Mouse (Mus musculus) lung, embryonic 16.5 days (tissue): ENCODE data around the gene Oosp2. TPM values are rescaled to one million over a fixed set of nuclear protein-coding genes. Genes with fewer than 3 reads are reported as not detected.

Source experiments
- ATAC-seq: fragments of 200-750 bp; cut with Nextera tagmentation; 2 replicates; pipeline ENCODE4 v1.8.0; 2017; ENCODE audit warnings: low read depth, mild to moderate bottlenecking, moderate library complexity
- H3K27ac ChIP-seq: fragments of 300-500 bp; sonication (generic); 2 replicates; pipeline ENCODE4 v1.5.1; 2014; ENCODE audit warnings: mild to moderate bottlenecking, control low read depth, low read length
- H3K27me3 ChIP-seq: fragments of 300-500 bp; sonication (generic); 2 replicates; pipeline ENCODE4 v1.6.1; 2014; ENCODE audit warnings: low read depth, low read length, mixed read lengths; ENCODE audit not compliant: control insufficient read depth, insufficient read depth
- H3K36me3 ChIP-seq: fragments of 300-500 bp; sonication (generic); 2 replicates; pipeline ENCODE4 v1.6.1; 2014; ENCODE audit warnings: low read length; ENCODE audit not compliant: control insufficient read depth, insufficient read depth
- H3K4me1 ChIP-seq: fragments of 300-500 bp; sonication (generic); replicated peaks from 2 replicates; pipeline ENCODE4 v1.6.1; 2014; ENCODE audit warnings: low read length, mixed read lengths; ENCODE audit not compliant: control insufficient read depth, insufficient read depth
- H3K4me2 ChIP-seq: fragments of 300-500 bp; sonication (generic); 2 replicates; pipeline ENCODE4 v1.6.1; 2014; ENCODE audit warnings: low read depth, low read length, control low read depth
- H3K4me3 ChIP-seq: fragments of 300-500 bp; sonication (generic); 2 replicates; pipeline ENCODE4 v1.5.1; 2014; ENCODE audit warnings: mild to moderate bottlenecking, low read length, control low read depth
- H3K9ac ChIP-seq: fragments of 300-500 bp; sonication (generic); 2 replicates; pipeline ENCODE4 v1.6.1; 2014; ENCODE audit warnings: low read length, control low read depth
- H3K9me3 ChIP-seq: fragments of 300-500 bp; sonication (generic); 2 replicates; pipeline ENCODE4 v1.6.1; 2016; ENCODE audit warnings: low read length; ENCODE audit not compliant: control insufficient read depth
- WGBS: fragments of 180-500 bp; shearing (Covaris S2); extraction: QIAGEN DNeasy Blood & Tissue Kit; methylation state at CpG from one replicate; pipeline ENCODE4 v1.1.7; 2014; 5-methylcytosine and 5-hydroxymethylcytosine counted together
- polyA plus RNA-seq: library from polyadenylated mRNA; unstranded; fragments of >200 nt; fragmentation: Nextera tagmentation; extraction: Ambion mirVana; gene quantifications from 2 replicates; pipeline ENCODE4 v1.2.1, GENCODE M21; 2015

The Oosp2 gene
- polyA plus RNA-seq = not detected in 2 replicates

GRCm38 (mm10) chr19:11660459-11660858 is at the start of gene Oosp2:
TSS of gene Oosp2 (minus strand) at chr19:11660559.
- Histone ChIP-seq H3K27me3 (no peaks in the 10 kb centered on the region), H3K4me1 (no peaks in the 10 kb centered on the region), H3K4me2 (no peak within 1 kb of the TSS), H3K9me3 (no peaks in the 10 kb centered on the region), H3K36me3 (no peaks in the 10 kb centered on the region), H3K27ac (no peak within 1 kb of the TSS), H3K9ac (no peak within 1 kb of the TSS), H3K4me3 (no peak within 1 kb of the TSS)
- 87% methylated on average over 5 of the region's 5 CpGs for WGBS
- ATAC-seq = no peak

GRCm38 (mm10) chr19:11698342-11698741 is 38.0 kb upstream of the Oosp2 start:
- no peak for ATAC-seq
- Histone ChIP-seq H3K4me1 (no peaks in the 10 kb centered on the region), H3K4me2 (no peak overlapping the region), H3K4me3 (no peak overlapping the region), H3K27ac (no peak overlapping the region), H3K9ac (no peak overlapping the region), H3K9me3 (no peaks in the 10 kb centered on the region), H3K27me3 (no peaks in the 10 kb centered on the region), H3K36me3 (no peaks in the 10 kb centered on the region)
- WGBS = 90% methylated on average over 6 of the region's 6 CpGs

GRCm38 (mm10) chr19:11696755-11697154 is 36.4 kb upstream of the Oosp2 start, which contains the start of gene Oosp3:
TSS of gene Oosp3 (plus strand) at chr19:11697055.
- ATAC-seq = no peak
- H3K27me3 ChIP-seq = no peaks in the 10 kb centered on the region
- H3K9ac ChIP-seq = no peak within 1 kb of the TSS
- no peaks in the 10 kb centered on the region for H3K9me3 ChIP-seq
- H3K4me1 ChIP-seq = no peaks in the 10 kb centered on the region
- WGBS = 81% methylated on average over 2 of the region's 2 CpGs
- H3K4me3 ChIP-seq = no peak within 1 kb of the TSS
- H3K4me2 ChIP-seq = no peak within 1 kb of the TSS
- no peaks in the 10 kb centered on the region for H3K36me3 ChIP-seq
- no peak within 1 kb of the TSS for H3K27ac ChIP-seq

- no peak overlapping the region for H3K9ac ChIP-seq
- no peaks in the 10 kb centered on the region for H3K9me3 ChIP-seq
- 33% methylated on average over 1 of the region's 1 CpGs for WGBS
- no peak overlapping the region for H3K27ac ChIP-seq
- no peaks in the 10 kb centered on the region for H3K27me3 ChIP-seq
- no peaks in the 10 kb centered on the region for H3K36me3 ChIP-seq
- no peak overlapping the region for H3K4me3 ChIP-seq
- no peaks in the 10 kb centered on the region for H3K4me1 ChIP-seq
- no peak overlapping the region for H3K4me2 ChIP-seq
- ATAC-seq = no peak
Measured at GRCm38 (mm10) chr19:11691454-11691853, 31.1 kb upstream of the Oosp2 start.

GRCm38 (mm10) chr19:11690839-11691238 is 30.5 kb upstream of the Oosp2 start, which contains the start of gene Oosp1:
TSS of gene Oosp1 (minus strand) at chr19:11691150.
- H3K9me3 ChIP-seq = no peaks in the 10 kb centered on the region
- ATAC-seq = no peak
- no peaks in the 10 kb centered on the region for H3K27me3 ChIP-seq
- no peaks in the 10 kb centered on the region for H3K36me3 ChIP-seq
- WGBS = 42% methylated on average over 5 of the region's 5 CpGs
- H3K4me2 ChIP-seq = no peak within 1 kb of the TSS
- H3K4me3 ChIP-seq = no peak within 1 kb of the TSS
- H3K9ac ChIP-seq = no peak within 1 kb of the TSS
- H3K4me1 ChIP-seq = no peaks in the 10 kb centered on the region
- H3K27ac ChIP-seq = no peak within 1 kb of the TSS

GRCm38 (mm10) chr19:11661562-11661961 is 1.2 kb upstream of the Oosp2 start:
- Histone ChIP-seq H3K4me1 (no peaks in the 10 kb centered on the region), H3K27me3 (no peaks in the 10 kb centered on the region), H3K4me2 (no peak overlapping the region), H3K4me3 (no peak overlapping the region), H3K9me3 (no peaks in the 10 kb centered on the region), H3K9ac (no peak overlapping the region), H3K27ac (no peak overlapping the region), H3K36me3 (no peaks in the 10 kb centered on the region)
- ATAC-seq = no peak

GRCm38 (mm10) chr19:11659142-11659541 is 1.2 kb downstream of the Oosp2 start:
- Histone ChIP-seq H3K27me3 (no peaks in the 10 kb centered on the region), H3K4me1 (no peaks in the 10 kb centered on the region), H3K27ac (no peak overlapping the region), H3K9me3 (no peaks in the 10 kb centered on the region), H3K4me3 (no peak overlapping the region), H3K4me2 (no peak overlapping the region), H3K9ac (no peak overlapping the region), H3K36me3 (no peaks in the 10 kb centered on the region)
- ATAC-seq = no peak
- 62% methylated on average over 2 of the region's 2 CpGs for WGBS

GRCm38 (mm10) chr19:11649564-11649963 is 10.8 kb downstream of the Oosp2 start:
- Histone ChIP-seq H3K4me1 (no peaks in the 10 kb centered on the region), H3K9ac (no peak overlapping the region), H3K4me2 (no peak overlapping the region), H3K4me3 (no peak overlapping the region), H3K36me3 (no peaks in the 10 kb centered on the region), H3K27ac (no peak overlapping the region), H3K9me3 (no peaks in the 10 kb centered on the region), H3K27me3 (no peaks in the 10 kb centered on the region)
- ATAC-seq = no peak
- 58% methylated on average over 4 of the region's 4 CpGs for WGBS

- H3K4me2 ChIP-seq = no peak overlapping the region
- no peaks in the 10 kb centered on the region for H3K36me3 ChIP-seq
- H3K9me3 ChIP-seq = no peaks in the 10 kb centered on the region
- H3K4me3 ChIP-seq = no peak overlapping the region
- 75% methylated on average over 3 of the region's 3 CpGs for whole genome bisulfite sequencing
- no peak overlapping the region for H3K9ac ChIP-seq
- ATAC-seq = no peak
- no peak overlapping the region for H3K27ac ChIP-seq
- H3K4me1 ChIP-seq = no peaks in the 10 kb centered on the region
- no peaks in the 10 kb centered on the region for H3K27me3 ChIP-seq
Measured at GRCm38 (mm10) chr19:11646166-11646565, 14.2 kb downstream of the Oosp2 start.

GRCm38 (mm10) chr19:11640732-11641131 is 19.6 kb downstream of the Oosp2 start, which contains the start of gene Ms4a3:
TSS of gene Ms4a3 (minus strand) at chr19:11640851.
- Histone ChIP-seq H3K4me3 (no peak within 1 kb of the TSS), H3K27me3 (no peaks in the 10 kb centered on the region), H3K27ac (no peak within 1 kb of the TSS), H3K36me3 (no peaks in the 10 kb centered on the region), H3K4me2 (no peak within 1 kb of the TSS), H3K4me1 (no peaks in the 10 kb centered on the region), H3K9me3 (no peaks in the 10 kb centered on the region), H3K9ac (no peak within 1 kb of the TSS)
- no peak for ATAC-seq
- 56% methylated on average over 1 of the region's 1 CpGs for WGBS
